Mouse (Mus musculus) heart, adult 18-20 months (tissue): Measurements from ENCODE around the gene Klf3. TPM values are rescaled to one million over a fixed set of nuclear protein-coding genes. Genes with fewer than 3 reads are reported as not detected.

ENCODE experiments used
- DNase-seq, 2 experiments: peaks; one replicate each; pipeline ENCODE4 v3.0.0; 2021 to 2022; ENCODE audit warnings: mixed read lengths in 1 of 2
- total RNA-seq, 2 experiments: library from RNA; stranded (reverse); gene quantifications; 2 replicates each; pipeline ENCODE4 v1.2.3; 2021

Klf3 gene
- total RNA-seq, 2 experiments from 2014 or later, result 36.9 to 49.1 TPM

DNA sequence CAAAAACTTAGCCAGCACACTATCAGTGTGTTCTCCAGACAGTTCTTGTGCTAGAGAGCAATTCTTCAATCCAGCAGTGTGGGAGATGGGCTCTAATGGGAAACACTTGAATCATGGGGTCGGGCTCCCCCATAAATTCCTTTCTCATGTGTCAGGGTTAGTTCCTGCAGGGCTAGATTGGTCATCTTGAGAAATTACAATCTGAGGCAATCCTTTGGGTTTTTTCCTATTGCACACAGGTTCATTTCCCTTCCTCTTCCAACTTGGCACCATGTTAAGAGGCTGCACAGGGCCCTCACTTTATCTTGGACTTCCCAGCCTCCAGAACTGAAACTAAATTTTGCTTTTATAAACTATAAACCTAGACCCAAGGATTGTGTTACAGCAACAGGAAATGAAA, 31.0 kb downstream of the Klf3 start:
- DNase-seq, result no peak

DNA sequence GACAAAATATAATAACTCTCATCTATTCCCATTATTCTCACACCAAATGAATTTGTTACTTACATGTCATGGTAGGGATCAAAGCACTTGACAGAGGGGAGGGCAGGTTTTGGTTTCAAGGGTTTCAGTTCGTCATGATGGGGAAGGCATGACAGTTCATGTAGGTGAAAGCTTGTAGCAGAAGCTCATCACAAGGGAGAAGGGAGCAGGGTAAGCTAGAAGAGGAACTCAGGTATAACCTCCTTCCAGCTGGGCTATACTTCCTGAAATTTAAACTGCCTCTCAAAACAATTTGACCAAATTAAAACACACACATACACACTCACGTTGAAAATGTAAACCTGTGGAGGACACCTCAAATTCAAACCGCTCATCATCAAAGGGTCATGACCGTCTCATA, 32.1 kb downstream of the Klf3 start:
- DNase-seq, result no peak

DNA sequence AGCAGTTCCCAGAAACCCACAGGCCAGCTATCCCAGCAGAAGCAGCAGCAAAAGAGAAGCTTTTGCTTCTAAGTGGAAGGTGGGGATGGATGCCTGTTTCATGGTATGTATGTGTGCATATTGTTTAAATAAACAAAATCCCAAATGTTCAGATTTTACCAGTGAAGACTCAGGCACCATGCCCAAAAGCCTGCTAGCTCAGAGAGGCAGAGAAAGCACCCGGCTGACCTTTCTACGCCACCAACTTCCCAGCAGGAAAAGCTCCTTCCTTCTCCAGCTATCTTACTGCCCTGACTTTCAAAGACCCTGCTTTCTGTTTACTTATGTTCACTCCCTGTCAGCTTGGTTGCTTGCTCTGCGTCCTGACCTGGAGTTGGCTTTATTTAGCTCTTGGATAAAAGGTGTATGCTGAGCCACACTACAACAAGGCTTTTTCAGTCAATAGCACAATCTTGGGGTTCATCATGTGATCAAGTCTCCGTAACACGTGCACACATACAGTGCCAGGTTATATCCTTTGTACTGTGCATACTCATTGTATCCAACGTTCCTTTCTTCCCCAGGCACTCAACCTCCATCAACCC, 35.9 kb downstream of the Klf3 start:
- no peak for DNase-seq

DNA sequence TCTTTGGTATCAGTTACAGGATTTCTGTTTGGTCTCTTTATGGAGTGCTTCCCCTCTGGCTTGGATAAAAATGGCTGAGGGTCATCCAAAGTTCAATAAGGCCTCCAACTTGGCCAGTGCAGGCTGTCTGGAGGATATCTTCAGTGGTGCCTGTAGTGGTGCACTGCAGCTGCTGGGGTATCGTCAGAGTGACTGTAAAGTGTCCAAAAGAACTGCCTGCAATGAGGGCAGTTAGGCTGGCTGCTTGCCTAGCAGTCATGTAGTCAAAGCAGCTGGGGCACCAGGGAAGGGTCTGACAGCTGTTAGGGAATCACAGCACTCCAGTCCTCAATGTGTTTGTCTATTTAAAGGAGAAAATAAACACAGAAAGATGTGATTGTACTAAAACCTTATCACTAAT, 36.9 kb downstream of the Klf3 start:
- peak; percentile 51 to 59 for DNase-seq

DNA sequence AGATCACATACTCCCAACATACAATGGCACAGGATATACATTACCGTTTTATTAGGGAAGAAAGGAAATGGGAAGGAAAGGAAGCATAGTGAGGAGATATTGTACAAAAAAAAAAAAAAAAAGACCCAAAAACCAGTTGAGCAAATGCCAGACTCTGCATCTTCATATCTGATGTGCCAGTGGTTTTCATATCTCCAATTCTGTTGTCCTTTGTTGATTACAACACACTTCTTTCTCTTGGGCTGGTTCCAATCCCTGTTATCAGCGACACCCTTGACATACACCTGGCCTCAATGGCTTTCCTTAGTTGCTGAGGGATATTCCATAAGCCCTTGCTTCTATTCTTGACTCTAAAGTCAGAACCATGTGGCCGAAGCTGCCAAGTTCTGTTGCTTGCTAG, 41.4 kb downstream of the Klf3 start:
- no peak for DNase-seq

DNA sequence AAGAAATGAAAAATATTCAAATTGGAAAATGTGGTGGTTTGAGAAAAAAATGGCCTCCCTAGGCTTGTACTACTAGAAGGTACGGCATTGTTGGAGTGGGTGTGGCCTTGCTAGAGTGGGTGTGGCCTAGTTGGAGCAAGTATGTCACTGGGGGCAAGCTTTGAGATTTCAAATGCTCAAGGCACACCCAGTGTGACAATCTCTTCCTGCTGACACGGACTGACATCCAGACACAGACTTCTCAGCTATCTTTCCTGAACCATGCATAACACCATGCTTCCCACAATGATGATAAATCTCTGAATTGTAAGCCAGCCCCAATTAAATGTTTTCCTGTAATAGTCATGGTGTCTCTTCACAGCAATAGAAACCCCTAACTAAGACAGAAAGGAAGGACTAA, 44.1 kb downstream of the Klf3 start:
- DNase-seq, result no peak

DNA sequence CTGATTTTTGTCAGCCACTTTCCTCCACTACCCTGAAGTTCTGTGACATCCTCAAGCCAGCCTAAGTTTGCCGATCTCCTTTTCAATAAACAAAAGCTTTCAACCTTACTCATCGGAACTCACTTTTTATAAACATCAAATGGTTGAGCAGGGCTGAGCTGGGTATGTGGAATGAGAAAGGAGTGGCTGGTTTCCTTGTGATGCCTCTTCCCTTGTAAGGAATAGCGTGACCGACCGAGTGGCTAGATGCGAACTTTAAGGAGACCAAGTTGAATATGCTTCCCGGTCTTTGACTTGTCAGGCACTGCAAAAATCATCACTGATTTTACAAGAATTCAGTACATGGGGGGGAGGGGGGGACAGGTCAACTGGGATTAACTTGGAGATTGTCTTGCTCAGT, 46.7 kb downstream of the Klf3 start:
- DNase-seq, result no peak

DNA sequence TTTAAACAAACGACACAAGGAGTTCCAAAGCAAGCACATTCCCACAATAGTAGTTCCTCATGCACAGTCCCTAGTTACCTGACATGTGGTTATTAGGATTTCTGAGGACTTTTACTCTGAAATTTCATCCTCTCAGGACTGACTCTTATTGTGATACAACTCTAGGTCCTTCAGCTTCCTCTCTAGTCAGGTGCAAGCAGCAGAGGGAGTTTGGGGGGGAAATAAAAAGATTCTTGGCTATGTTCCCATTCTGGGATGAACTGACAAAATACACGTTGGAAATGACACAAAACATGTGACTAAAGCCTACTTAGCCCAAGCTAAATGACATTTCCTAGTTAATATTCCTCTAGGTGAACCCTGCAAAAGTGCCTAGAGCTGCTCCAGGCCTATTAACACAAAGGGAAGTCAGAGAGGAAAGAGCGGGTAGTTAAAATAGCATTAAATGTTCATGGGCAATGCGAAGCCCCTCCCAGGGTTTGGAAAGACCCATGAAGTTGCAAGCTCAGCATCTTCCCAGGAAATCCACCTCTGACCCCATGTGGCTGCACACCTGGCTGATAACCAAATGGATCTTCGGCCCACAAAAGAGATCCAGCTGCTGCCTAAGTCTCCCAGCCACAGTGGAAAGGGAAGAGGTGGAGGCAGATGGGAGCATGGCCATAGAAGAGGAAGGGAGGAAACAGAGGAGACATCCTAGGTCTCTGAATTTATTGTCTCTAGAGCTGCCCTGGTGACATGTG, 49.6 kb downstream of the Klf3 start:
- no peak for DNase-seq

DNA sequence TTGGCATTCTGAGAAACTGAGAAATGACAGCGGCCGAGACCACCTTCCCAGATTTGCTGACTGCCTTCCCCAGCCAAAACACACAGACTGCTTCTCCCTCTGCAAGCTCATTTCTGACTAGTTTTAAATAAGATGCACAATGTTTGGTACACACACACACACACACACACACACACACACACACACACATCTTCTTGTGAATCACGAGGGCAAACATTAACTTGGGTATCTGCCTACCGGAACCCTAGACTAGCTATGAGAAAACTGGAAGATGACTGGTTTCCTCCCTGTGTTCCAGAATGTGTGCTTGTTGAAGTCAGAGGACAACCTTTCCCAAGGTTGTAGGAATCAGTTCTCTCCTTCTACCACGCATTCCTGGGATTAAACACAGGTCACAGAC, 50.2 kb downstream of the Klf3 start:
- no peak for DNase-seq

DNA sequence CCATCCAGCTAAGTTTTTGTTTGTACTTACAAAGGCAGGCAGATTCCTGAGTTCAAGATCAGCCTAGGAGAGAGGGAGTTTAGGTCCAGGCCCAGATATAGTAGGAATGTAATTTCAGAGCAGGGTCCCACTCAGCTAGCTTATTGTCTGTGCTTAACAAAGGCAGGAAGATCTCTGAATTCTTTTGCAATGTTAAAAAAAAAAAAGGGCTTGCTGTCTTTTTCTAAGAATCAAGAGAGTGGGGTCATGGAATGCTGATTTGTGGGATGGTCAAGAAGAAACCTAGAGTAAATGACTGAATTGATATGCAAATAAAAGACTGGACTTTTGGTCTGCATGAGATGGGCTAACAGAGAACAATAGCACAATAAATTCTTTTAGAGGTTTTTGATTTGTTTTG, 52.0 kb downstream of the Klf3 start:
- no peak for DNase-seq

DNA sequence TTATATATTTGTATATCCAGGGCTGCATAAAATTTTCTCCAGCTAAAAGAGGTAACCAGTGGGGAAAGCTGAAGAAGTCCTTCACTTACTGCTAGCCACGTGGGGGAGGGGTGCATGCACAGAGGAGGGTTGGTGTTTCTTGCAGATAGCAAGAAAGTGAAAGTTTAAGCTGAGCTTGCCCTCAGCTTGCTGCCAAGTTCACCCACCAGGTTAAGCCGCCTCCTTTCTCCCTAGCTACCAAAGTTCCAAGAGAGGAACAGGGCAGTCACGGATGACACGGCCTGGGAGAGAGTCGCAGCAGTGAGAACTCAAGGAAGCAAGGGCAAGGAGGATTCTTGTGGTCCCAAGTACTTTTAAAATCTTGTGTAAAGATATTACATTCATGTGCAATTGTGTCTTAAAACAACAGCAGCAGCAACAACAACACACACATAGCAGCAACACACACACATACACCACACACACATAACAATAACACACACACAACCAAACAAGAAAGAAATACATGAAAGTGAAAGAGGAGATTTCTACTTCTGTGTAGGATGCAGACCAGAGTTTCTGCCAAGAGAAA, 57.8 kb downstream of the Klf3 start:
- DNase-seq, result peak in 1 of 2 experiments; percentile 38

DNA sequence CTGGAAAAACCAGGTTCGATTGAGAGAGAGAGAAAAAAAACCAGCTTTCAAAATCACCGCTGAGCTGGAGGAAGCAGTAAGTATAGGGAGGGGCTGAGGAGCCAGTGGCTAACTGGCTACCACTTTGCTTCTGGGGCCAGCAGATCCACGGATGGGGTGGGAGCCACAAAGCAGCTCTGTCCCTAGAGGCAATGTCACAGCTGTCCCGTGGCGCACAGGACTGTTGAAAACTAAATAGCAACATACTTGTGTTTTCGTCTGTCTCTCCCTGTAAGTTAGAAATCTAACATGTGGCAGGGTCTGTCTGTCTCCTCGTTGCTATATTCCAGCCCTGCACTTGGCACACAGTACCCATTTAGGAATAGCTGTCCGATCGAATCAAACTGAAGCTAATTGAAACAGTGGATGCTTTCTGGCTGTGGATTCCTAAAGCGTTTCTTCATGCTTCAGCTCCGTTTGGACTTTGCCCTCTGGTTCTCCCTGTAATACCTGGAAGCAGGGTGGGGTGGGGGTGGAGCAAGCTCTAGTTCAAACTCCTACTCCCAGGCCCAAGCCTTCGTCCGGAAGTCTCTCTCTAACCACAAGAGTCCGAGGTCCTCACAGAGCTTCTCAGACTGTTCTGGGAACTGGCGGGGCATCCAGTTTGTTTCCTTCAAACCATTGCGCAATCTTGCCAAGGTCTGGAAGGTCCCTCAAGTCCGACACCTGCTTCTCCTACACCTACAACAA, 58.4 kb downstream of the Klf3 start:
- DNase-seq, result peak; percentile 73 to 76

DNA sequence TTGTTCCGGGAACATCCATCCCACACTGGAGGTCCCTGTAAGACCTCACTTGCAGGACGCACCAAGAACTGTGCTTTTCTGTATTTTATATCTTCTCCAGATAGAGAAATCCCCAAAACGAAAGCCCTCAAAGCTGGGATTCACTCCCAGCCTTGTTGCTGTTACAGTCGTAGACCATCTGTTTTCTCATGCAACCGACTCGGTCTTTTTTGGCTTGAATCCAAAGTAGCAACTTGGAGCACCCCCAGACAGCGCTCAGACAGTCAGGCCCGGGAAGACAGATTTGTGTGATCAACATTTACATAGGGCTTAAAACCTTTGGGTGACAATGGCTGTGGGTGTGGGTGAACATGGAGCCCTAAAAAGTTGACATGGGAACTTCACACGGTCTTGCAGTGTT, 59.1 kb downstream of the Klf3 start:
- DNase-seq, result peak; percentile 67 to 68

DNA sequence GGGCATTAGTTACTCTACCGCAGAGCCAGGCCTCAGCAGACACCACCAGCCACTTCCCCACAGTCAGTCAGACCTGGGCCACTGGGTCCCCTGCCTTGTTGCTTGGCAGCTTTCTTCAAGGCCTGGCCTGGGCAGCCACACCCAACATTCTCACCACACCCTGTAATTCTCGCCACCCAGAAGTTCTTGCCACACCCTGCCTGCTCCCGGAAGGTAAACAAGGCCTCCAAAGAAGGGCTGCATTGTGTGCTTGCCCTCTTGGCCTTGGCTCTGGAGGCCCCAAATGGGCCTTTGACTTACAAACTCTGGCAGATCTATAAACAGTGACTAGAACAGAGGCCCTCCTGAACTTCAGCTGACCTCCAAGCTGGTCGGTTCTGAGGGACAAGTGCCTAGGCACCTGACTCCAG, 61.5 kb downstream of the Klf3 start:
- DNase-seq, result peak; percentile 53 to 81

DNA sequence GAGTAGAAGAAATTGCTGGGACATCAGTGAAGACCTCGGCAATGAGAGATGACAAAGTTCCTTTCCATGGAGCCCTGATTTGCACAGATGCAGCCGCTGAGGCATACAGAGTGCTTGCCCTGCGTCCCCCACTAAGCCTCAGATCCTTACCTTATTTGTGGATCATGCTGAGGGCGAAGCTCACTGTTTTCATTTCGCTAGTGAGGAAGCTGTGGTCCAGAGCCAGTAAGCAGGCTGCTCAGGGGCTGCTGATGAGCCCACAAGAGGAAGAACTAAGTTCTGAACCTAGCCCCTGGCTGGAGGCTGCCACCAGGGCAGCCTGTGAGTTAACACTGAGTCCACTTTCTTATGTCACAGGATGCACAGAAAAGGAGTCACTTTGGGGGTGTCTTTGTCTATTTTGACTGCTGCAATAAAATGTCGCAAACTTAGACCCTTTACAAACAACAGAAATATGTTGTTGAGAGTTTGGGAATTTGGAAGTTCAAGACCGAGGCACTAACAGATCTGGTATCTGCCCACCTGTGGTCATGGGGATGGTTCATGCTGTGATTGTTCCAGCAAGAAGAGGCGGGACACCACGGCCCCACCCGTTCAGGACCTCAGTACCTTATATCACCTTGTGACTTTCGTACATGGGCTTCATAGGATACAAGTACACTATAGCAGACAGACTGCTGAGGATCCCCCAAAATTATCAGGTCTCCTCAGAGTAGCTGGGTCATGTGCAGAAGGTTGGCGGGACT, 62.2 kb downstream of the Klf3 start:
- DNase-seq, result no peak

DNA sequence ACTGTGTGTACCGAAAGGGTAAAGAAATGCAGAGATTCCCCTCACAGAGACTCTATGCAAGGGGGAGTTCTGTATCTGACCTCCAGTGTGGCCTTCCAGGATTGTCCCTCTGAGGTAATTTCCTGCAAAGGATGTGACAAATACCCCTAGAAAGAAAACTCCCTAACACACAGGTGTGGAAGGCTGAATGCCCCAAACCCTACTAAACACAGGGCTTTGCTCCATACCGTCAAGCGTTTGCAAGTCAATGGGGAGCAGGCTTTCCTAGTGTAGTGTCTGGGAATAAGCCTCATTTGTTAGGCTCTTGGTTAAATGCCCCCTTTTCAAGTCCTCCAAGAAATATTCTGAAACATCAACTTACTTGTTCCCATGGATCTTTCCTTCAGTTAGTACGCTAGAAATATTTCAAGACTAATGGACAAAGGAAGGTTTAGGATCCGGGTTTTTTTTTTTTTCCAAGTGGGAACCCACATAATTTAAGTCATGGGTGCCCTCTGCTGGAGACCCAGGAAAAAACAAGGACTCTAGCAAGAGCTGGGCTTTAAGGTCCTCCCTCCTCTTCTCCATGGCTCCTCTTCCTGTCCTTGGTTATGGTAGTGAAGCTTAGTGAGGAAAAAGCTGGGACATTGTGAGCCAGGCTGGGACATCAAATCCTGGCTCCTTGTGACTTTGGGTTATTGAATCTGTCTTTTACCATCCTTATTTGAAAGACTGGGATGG, 63.3 kb downstream of the Klf3 start:
- DNase-seq, result peak; percentile 89 to 94

DNA sequence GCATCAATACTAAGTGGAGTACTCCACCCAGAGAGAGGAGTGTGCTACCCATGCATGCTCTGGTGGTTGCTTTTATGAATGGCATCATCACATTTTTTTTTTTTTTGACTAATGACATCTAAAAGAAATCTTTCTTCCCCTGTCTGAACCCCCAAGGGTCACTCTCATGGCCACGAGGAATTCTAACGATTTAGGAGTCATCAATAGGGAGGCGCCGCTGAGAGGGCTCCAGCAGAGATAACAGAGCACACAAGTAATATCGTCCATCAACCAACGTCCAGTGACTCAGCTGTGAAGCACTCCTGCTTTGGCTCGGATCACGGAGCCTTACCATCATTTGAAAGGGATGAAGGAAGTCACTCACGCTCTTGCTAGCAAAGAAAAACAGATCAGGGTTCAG, 63.9 kb downstream of the Klf3 start:
- DNase-seq, result no peak

DNA sequence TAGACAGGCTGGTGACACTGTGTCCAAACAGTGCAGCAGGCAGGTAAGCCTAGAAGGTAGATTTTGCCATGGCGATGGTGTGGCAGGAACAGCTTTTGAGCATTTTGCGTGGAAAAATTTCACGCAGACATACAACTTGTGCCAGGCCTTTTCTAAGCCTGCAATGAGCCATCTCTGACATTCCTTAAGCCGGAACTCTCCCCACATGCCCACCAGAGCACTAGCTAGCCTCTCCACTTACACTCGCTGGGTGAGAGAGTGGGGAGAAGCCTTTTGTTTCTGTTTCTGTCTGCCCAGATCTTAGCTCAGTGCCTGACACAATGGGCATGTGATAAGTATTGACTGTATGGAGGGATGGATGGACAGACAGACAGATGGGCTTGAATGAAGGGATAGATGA, 64.4 kb downstream of the Klf3 start:
- no peak for DNase-seq

DNA sequence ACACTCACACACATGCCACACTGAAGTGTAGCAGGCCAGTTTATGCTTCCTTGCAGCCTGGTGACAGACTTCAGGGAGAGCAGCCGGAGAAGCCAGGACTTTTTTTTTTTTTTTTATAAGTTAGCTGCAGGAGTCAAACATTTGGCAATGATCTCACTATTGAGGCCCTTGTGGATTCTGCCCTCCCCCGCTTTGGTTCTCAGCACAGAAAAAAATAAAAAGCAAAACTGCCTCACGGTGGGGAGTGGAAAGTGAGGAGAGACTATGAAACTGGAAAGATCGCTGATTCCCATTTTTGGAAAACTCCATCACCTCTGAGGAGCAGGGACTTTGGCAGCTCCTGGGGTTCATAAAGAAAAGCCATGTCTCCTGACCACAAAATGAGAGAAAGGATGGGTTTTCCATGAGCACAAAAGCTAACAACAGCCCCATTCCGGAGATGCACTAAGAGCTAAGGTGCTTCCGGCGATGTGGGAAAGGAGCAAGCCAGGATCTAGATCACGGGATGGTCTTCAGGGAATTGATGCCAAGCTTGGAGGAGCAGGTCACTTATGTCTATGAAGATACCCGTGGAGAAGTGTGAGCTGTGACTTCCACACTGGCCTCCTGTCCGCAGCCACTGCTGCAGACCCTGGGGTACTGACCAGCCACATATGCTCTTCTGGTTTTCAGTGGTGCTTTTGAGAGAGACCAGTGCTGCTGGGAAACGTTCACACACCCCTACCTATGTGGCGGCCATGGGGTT, 73.1 kb downstream of the Klf3 start:
- DNase-seq, result peak; percentile 34 to 48

DNA sequence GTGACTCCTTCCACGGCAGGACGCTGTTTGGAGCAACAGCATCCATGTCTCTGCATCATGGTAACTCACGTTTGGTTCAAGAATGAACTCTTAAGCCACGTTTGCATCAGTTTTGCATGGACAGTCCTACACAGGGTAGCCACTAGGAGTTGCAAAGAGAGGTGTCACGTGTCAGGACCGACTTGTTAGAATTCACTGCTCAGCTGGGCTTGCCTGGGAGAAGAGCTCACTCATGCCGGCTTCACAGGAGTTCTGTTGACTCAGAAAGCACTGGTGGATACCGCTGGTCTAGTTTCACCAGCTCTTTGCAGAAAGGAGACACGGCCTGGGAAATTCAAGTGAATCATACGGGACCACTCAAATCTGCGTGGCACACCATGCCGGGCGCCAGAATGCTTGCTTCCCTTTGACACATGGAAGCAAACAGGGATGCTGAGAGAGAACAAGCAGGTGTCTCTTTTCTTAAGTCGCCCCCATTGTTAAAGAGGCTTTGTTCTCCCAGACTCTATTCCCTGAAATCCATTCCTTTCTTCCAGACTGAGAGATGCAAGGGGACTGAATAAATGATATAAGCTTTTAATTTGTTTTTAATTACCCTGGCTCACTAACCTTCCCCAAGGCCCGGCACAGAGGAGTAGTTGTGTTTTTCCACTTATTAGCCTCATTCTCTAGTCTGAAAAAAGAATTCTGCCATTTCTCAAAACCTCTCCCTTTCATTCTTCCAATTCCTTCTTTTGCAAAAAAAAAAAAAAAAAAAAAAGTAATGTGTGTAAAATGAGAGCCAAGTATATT, 74.2 kb downstream of the Klf3 start:
- DNase-seq, result no peak
